Mouse (Mus musculus): ENCODE results near the gene Gm49369. TPM values are rescaled to one million over a fixed set of nuclear protein-coding genes. Genes with fewer than 3 reads are reported as not detected.

Gene Gm49369
- polyA plus RNA-seq, 2 experiments = 0.29 TPM; not detected in 1

DNA sequence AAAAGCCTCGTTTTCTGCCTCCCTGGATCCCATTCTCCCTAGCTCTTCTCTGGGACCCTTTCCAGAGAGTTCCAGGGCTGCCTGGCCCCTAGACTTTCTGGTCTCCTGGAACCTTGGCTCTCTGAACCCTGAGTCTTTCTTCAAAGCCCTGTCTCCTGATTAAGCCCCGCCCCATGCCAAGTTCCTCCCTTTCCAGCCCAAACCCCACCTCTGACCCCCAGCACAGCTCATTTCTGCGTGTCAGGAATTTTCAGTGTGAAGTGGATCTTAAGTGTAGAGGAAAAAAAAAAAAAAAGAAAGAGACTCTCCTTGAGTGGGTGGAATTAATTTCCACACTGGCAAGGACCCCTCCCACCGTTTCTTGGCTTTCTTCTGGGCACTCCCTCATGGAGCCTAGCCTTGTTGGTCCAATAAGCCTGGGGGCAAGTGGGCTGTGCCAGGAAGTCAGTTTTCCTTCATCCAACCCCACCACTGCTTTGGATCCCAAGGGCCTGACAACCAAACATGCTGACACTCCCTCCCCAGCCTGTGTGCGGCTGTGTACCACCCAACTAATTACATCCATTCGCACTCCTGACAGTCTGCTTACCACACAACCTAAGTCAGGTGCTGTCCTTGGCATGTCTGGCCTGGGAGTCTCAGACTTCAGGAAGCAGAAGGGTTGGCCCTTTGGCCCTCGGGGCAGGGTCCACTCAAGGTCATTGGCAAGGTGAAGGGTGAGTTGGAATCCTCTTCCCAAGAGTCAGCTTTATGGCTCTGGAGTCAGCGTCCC, 8.6 kb downstream of the Gm49369 start, which contains the start of gene Ifitm10:
Gene Ifitm10, minus strand, starts transcription at position 113 of the 772 bp plus-strand sequence.
- Histone ChIP-seq H3K9ac (replicated peaks) (no peak within 1 kb of the TSS), H3K27me3 (ENCODE audit: control insufficient read depth, insufficient read depth, low read length) (peaks cover 28% of the 10 kb centered on the region), H3K27ac (no peak within 1 kb of the TSS), H3K9me3 (ENCODE audit: control insufficient read depth, low read length) (no peaks in the 10 kb centered on the region), H3K4me1 (replicated peaks; ENCODE audit: control insufficient read depth in 2 of 2, insufficient read depth in 2 of 2, low read length in 1 of 2) (peaks cover 24 to 26% of the 10 kb centered on the region in 2 experiments), H3K4me3 (ENCODE audit: insufficient read depth in 1 of 2, low read depth in 2 of 2, low read length in 2 of 2) (no peak within 1 kb of the TSS), H3K4me2 (ENCODE audit: low read depth) (peak within 1 kb of the TSS; percentile 60; the same call in 1 of the 2 replicates), H3K36me3 (replicated peaks; ENCODE audit: control insufficient read depth, insufficient read depth, low read depth) (peaks cover 35% of the 10 kb centered on the region)
- WGBS (ENCODE audit: insufficient replicate concordance) = 67% methylated on average over 8 of the region's 8 CpGs
- no peak for ATAC-seq (ENCODE audit: insufficient read depth)
- TF ChIP-seq EP300 (IDR thresholded peaks at IDR 0.05; ENCODE audit: low read depth) (no peak), CTCF (IDR thresholded peaks at IDR 0.05; ENCODE audit: low read depth) (no peak)
- no peak for DNase-seq (ENCODE audit: low read depth in 3 of 3, low spot score in 3 of 3)

DNA sequence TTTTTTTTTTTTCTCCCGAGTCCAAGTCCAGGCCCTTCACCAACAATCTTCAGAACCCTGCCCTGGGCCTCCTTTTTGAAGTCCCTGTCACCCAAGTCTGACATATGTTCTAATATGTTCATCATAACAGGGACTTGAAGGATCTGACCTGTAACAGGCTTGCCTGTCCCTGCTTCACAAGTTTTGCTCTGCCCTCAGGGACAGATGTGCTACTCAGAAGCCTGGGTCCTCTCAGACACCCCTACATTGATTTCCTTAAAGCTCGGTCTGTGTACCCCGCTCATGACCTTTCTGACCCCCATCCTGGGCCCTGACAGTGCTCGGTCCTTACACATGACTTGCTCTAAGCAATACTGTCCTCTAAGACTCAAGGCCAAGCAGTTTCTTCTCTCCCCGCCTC, 9.4 kb downstream of the Gm49369 start:
- 72% methylated on average over 5 of the region's 5 CpGs for WGBS (ENCODE audit: insufficient replicate concordance)
- Histone ChIP-seq H3K36me3 (replicated peaks; ENCODE audit: control insufficient read depth, insufficient read depth, low read depth) (peaks cover 27% of the 10 kb centered on the region), H3K4me3 (ENCODE audit: insufficient read depth in 1 of 2, low read depth in 2 of 2, low read length in 2 of 2) (no peak overlapping the region), H3K9ac (replicated peaks) (no peak overlapping the region), H3K27me3 (ENCODE audit: control insufficient read depth, insufficient read depth, low read length) (peaks cover 28% of the 10 kb centered on the region), H3K4me2 (ENCODE audit: low read depth) (no peak overlapping the region), H3K9me3 (ENCODE audit: control insufficient read depth, low read length) (no peaks in the 10 kb centered on the region), H3K4me1 (replicated peaks; ENCODE audit: control insufficient read depth in 2 of 2, insufficient read depth in 2 of 2, low read length in 1 of 2) (peaks cover 16 to 18% of the 10 kb centered on the region in 2 experiments), H3K27ac (no peak overlapping the region)
- TF ChIP-seq EP300 (IDR thresholded peaks at IDR 0.05; ENCODE audit: low read depth) = no peak
- ATAC-seq (ENCODE audit: insufficient read depth) (no peak), DNase-seq (ENCODE audit: low read depth in 3 of 3, low spot score in 3 of 3) (no peak)

DNA sequence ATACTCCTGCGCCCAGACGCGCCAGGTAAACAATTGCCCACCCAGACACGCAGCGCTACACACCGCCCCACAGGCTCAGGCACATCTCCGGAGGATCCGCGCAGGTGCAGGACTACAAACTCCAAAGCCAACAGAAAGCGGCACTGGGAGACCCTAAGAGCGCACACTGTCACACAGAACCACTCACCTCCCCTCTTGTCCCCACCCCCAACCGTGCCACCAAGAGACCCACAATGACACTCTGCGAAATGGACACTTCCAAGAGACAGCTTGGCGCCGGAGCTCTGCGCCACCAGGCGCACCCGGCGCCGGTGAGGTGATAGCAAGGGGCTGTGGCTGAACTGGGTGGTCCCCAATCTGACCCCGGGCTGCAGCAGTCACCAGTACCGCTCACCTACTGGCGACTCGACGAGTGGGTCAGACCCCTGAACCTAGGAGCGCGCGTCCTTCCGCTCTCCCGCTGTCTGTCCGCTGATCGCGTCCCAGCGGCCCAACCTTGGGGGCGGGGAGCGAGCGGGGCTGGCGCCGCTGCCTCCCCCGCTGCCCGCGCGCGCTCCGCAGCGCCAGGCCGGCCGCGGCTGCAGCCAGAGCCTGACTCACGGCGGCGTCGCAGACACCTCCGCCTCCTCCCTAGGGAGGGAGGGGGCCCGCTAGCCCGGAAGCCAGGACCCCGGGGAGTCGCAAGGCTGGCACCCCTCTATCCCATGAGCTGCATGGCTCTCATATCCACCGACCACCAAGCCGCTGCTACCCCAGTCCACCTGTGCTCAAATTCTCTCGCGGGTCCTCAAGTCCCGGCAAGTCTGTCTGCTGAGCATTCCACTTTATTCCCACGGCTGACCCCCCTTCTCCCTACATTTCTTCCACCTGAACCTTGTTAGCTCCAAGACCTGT, 10.5 kb downstream of the Gm49369 start:
- 4% methylated on average over 62 of the region's 64 CpGs for WGBS (ENCODE audit: insufficient replicate concordance)
- Histone ChIP-seq H3K4me1 (replicated peaks; ENCODE audit: control insufficient read depth in 2 of 2, insufficient read depth in 2 of 2, low read length in 1 of 2) (peaks cover 6 to 7% of the 10 kb centered on the region in 2 experiments), H3K4me2 (ENCODE audit: low read depth) (peak overlapping the region; percentile 60), H3K4me3 (ENCODE audit: insufficient read depth in 1 of 2, low read depth in 2 of 2, low read length in 2 of 2) (peak overlapping the region; percentile 36 to 45), H3K27me3 (ENCODE audit: control insufficient read depth, insufficient read depth, low read length) (peaks cover 28% of the 10 kb centered on the region), H3K9me3 (ENCODE audit: control insufficient read depth, low read length) (no peaks in the 10 kb centered on the region), H3K9ac (replicated peaks) (peak overlapping the region; percentile 15), H3K27ac (no peak overlapping the region), H3K36me3 (replicated peaks; ENCODE audit: control insufficient read depth, insufficient read depth, low read depth) (peaks cover 17% of the 10 kb centered on the region)
- DNase-seq (ENCODE audit: low read depth in 3 of 3, low spot score in 3 of 3) (no peak), ATAC-seq (ENCODE audit: insufficient read depth) (0 out of 2 replicates have a peak, but pooled peaks have one; percentile 5)
- no peak for TF ChIP-seq EP300 (IDR thresholded peaks at IDR 0.05; ENCODE audit: low read depth)
- TF ChIP-seq CTCF (IDR thresholded peaks at IDR 0.05; ENCODE audit: low read depth) = no peak

DNA sequence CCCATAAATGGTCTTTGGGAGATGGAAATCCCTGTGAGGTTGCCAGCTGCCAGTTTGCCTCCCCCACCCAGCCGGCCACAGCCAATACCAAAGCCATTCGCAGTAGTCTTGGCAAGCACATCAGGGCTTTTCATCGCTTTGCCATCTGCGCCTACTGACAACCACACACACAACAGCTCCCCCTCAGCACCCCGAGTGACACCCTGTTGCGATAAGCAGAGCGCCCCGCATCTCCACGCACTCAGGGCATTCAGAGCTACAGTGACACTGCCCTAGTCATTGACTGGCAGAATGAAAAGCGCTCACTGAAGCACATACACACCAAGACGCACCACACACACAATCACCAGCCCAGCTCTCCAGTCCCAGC, 11.1 kb downstream of the Gm49369 start:
- Histone ChIP-seq H3K9ac (replicated peaks) (no peak overlapping the region), H3K27me3 (ENCODE audit: control insufficient read depth, insufficient read depth, low read length) (peaks cover 28% of the 10 kb centered on the region), H3K4me2 (ENCODE audit: low read depth) (peak overlapping the region; percentile 60), H3K27ac (no peak overlapping the region), H3K36me3 (replicated peaks; ENCODE audit: control insufficient read depth, insufficient read depth, low read depth) (peaks cover 11% of the 10 kb centered on the region), H3K4me3 (ENCODE audit: insufficient read depth in 1 of 2, low read depth in 2 of 2, low read length in 2 of 2) (peak overlapping the region; percentile 36 to 45; a peak in 2 of 4 replicates), H3K9me3 (ENCODE audit: control insufficient read depth, low read length) (no peaks in the 10 kb centered on the region), H3K4me1 (replicated peaks; ENCODE audit: control insufficient read depth in 2 of 2, insufficient read depth in 2 of 2, low read length in 1 of 2) (peaks cover 0 to 1% of the 10 kb centered on the region in 2 experiments; a peak in 2 of 4 replicates)
- TF ChIP-seq CTCF (IDR thresholded peaks at IDR 0.05; ENCODE audit: low read depth) = no peak
- TF ChIP-seq EP300 (IDR thresholded peaks at IDR 0.05; ENCODE audit: low read depth) = no peak
- ATAC-seq (ENCODE audit: insufficient read depth) = no peak
- 28% methylated on average over 11 of the region's 11 CpGs for WGBS (ENCODE audit: insufficient replicate concordance)
- no peak for DNase-seq (ENCODE audit: low read depth in 3 of 3, low spot score in 3 of 3)

DNA sequence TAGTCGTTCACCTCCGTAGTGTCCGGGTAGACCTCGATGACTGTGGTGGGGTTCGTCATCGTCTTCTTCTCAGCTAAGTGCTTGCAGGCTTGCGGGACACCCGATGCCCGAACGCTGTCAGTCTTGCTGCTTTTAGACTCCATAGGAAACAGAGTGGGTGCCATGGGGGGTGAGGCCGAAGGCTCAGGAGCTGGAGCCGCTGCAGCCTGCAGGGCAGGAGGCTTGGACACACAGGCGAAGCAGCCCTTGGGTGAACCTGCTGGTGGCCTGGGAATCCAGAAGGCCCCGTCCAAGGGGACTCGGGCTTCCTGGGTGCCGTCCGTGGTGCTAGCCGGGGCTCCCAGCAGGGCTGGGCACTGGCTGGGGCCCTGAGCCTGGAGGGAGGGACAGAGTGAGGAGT, 11.5 kb downstream of the Gm49369 start:
- Histone ChIP-seq H3K27me3 (ENCODE audit: control insufficient read depth, insufficient read depth, low read length) (peaks cover 28% of the 10 kb centered on the region), H3K36me3 (replicated peaks; ENCODE audit: control insufficient read depth, insufficient read depth, low read depth) (peaks cover 6% of the 10 kb centered on the region), H3K9ac (replicated peaks) (no peak overlapping the region), H3K9me3 (ENCODE audit: control insufficient read depth, low read length) (no peaks in the 10 kb centered on the region), H3K4me2 (ENCODE audit: low read depth) (no peak overlapping the region), H3K4me3 (ENCODE audit: insufficient read depth in 1 of 2, low read depth in 2 of 2, low read length in 2 of 2) (no peak overlapping the region), H3K27ac (no peak overlapping the region), H3K4me1 (replicated peaks; ENCODE audit: control insufficient read depth in 2 of 2, insufficient read depth in 2 of 2, low read length in 1 of 2) (no peaks in the 10 kb centered on the region)
- DNase-seq (ENCODE audit: low read depth in 3 of 3, low spot score in 3 of 3) = no peak
- TF ChIP-seq EP300 (IDR thresholded peaks at IDR 0.05; ENCODE audit: low read depth) (no peak), CTCF (IDR thresholded peaks at IDR 0.05; ENCODE audit: low read depth) (no peak)
- no peak for ATAC-seq (ENCODE audit: insufficient read depth)
- WGBS (ENCODE audit: insufficient replicate concordance) = 74% methylated on average over 18 of the region's 18 CpGs
